Mouse (Mus musculus): Measurements from ENCODE around the gene Sipa1l2. TPM values are rescaled to one million over a fixed set of nuclear protein-coding genes. Genes with fewer than 3 reads are reported as not detected.
A peak's percentile ranks its signal among the peaks of the same experiment; 100 is the strongest.

The Sipa1l2 gene
- polyA plus RNA-seq, 1 experiment from 2014 or later = 17.8 TPM

DNA sequence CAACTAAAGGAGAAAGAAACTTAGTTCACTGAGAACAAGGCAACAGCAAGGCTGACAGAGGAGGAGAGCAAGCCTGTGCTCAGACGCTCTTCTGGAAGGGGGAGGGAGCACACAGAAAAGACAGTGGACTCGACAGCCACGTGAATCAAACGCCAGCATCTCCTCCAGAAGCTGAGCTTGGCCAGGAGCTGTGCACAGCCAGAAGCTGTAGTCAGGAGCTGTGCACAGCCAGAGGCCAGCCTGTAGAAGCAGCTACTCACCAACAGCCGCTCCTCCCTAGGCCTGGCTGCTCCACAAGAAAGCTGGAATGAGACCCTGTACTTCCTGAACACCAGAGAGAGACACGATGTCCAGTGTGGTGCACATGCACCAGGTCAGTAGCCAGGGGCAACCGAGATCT, 37.4 kb downstream of the Sipa1l2 start:
- Histone ChIP-seq H3K27ac (replicated peaks in 1 of 2; ENCODE audit: control insufficient read depth in 1 of 2, insufficient read depth in 1 of 2, low read depth in 2 of 2, low read length in 2 of 2) (peak overlapping the region; percentile 52 to 71), H3K9me3 (ENCODE audit: control insufficient read depth, low read length) (no peaks in the 10 kb centered on the region), H3K9ac (ENCODE audit: low read length) (peak overlapping the region; percentile 36; the same call in 1 of the 2 replicates), H3K4me3 (ENCODE audit: control insufficient read depth in 1 of 2, insufficient read depth in 1 of 2, low read depth in 1 of 2, low read length in 2 of 2) (no peak overlapping the region), H3K36me3 (ENCODE audit: control insufficient read depth, insufficient read depth, low read length) (peaks cover 14% of the 10 kb centered on the region), H3K4me1 (ENCODE audit: control insufficient read depth in 2 of 2, insufficient read depth in 2 of 2, low read length in 2 of 2) (peaks cover 65 to 95% of the 10 kb centered on the region in 2 experiments), H3K4me2 (ENCODE audit: low read length) (no peak overlapping the region), H3K27me3 (ENCODE audit: control insufficient read depth, insufficient read depth, low read length) (no peaks in the 10 kb centered on the region)
- WGBS = 26% methylated on average over 7 of the region's 7 CpGs
- ATAC-seq (ENCODE audit: insufficient number of reproducible peaks, insufficient read depth, low FRiP score, low read depth) = no peak

DNA sequence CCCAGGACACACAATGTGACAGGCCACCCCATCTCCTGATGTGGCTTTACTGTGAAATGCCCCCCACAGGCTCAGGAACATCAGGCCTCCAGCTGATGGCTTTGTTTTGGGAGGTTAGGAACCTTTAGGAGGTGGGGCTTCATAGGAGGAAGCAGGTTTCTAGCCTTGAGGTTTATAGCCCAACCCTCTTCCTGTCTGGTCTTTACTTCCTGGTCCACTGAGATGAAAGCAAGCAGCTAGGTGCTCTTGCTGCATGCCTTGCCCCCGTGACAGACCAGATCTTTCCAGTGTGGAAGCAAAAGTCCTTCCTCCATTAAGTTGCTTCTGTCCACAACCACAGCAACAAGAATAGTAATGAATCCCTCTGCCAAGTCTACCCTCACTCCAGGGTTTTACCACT, 38.0 kb downstream of the Sipa1l2 start:
- H3K27ac ChIP-seq (replicated peaks in 1 of 2; ENCODE audit: control insufficient read depth in 1 of 2, insufficient read depth in 1 of 2, low read depth in 2 of 2, low read length in 2 of 2) = peak overlapping the region; percentile 52 to 71
- peaks cover 70 to 95% of the 10 kb centered on the region in 2 experiments for H3K4me1 ChIP-seq (ENCODE audit: control insufficient read depth in 2 of 2, insufficient read depth in 2 of 2, low read length in 2 of 2)
- H3K9me3 ChIP-seq (ENCODE audit: control insufficient read depth, low read length) = no peaks in the 10 kb centered on the region
- H3K27me3 ChIP-seq (ENCODE audit: control insufficient read depth, insufficient read depth, low read length) = no peaks in the 10 kb centered on the region
- H3K4me3 ChIP-seq (ENCODE audit: control insufficient read depth in 1 of 2, insufficient read depth in 1 of 2, low read depth in 1 of 2, low read length in 2 of 2) = no peak overlapping the region
- 48% methylated on average over 1 of the region's 1 CpGs for WGBS
- H3K36me3 ChIP-seq (ENCODE audit: control insufficient read depth, insufficient read depth, low read length) = peaks cover 9% of the 10 kb centered on the region
- H3K9ac ChIP-seq (ENCODE audit: low read length) = peak overlapping the region; percentile 36; the same call in 1 of the 2 replicates
- H3K4me2 ChIP-seq (ENCODE audit: low read length) = no peak overlapping the region
- ATAC-seq (ENCODE audit: insufficient number of reproducible peaks, insufficient read depth, low FRiP score, low read depth) = no peak

DNA sequence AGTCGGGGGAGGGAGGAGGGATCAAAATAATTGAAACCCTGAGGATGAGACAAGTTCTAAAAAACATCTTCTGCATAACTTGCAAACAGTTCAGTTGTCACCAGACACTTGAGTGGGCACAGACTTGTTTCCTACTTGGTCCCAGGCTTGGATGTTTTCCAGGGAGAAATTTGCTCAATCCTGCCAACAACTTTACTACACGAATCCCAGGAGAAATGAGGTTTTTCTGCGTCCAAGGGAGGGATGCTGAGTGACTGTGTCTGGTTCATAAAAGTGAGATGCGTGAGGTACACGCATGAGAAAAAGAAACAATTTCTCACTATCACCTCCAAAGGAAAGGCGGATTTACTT, 38.5 kb downstream of the Sipa1l2 start:
- no peak overlapping the region for H3K4me2 ChIP-seq (ENCODE audit: low read length)
- H3K4me1 ChIP-seq (ENCODE audit: control insufficient read depth in 2 of 2, insufficient read depth in 2 of 2, low read length in 2 of 2) = peaks cover 70 to 95% of the 10 kb centered on the region in 2 experiments
- ATAC-seq (ENCODE audit: insufficient number of reproducible peaks, insufficient read depth, low FRiP score, low read depth) = no peak
- H3K9ac ChIP-seq (ENCODE audit: low read length) = no peak overlapping the region
- H3K36me3 ChIP-seq (ENCODE audit: control insufficient read depth, insufficient read depth, low read length) = peaks cover 6% of the 10 kb centered on the region; the same call in 1 of the 2 replicates
- H3K4me3 ChIP-seq (ENCODE audit: control insufficient read depth in 1 of 2, insufficient read depth in 1 of 2, low read depth in 1 of 2, low read length in 2 of 2) = no peak overlapping the region
- H3K27ac ChIP-seq (replicated peaks in 1 of 2; ENCODE audit: control insufficient read depth in 1 of 2, insufficient read depth in 1 of 2, low read depth in 2 of 2, low read length in 2 of 2) = peak overlapping the region in 1 of 2 experiments; percentile 71
- H3K9me3 ChIP-seq (ENCODE audit: control insufficient read depth, low read length) = no peaks in the 10 kb centered on the region
- H3K27me3 ChIP-seq (ENCODE audit: control insufficient read depth, insufficient read depth, low read length) = no peaks in the 10 kb centered on the region
- WGBS = 46% methylated on average over 6 of the region's 6 CpGs

DNA sequence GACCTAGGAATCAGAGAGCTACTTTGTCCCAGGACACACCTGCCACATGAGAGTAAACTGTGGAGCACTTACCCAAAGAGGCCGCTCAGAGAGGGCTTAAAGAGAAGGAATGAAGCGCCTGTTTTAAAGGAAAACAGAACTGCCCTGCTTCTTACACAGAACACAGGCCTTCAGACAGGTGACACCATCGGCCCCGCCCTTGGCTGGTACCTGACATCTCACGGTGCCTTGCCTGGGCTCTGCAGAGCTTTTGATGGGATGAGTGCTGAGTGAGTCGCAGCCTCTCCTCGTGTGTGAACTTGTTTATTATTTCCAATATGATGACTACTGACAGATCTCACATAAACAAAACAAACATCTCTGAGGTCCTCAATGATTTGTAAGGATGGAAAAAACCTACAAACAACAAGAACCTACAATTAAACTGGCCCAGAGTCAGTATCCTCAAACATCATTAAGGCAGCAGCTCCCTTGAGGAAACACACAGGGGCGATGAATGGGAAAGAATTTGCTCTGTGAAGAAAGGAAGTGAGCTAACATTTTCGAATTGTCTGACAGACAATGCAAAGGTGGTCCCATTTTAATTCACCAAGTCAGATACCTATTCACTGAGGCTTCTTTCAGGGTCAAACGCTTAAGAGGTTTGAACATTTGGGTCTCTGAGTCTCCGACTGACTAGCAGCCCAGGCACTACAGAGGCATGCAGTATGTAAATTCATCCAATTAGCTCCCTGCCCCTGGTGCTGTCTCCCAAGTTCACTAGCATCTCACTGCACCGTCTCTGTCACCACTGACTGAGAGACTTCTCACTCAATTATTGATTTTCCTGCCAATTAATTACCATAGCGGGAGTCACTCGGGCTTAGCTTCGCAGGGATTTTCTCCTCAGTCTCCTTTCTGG, 39.2 kb downstream of the Sipa1l2 start:
- Histone ChIP-seq H3K27ac (replicated peaks in 1 of 2; ENCODE audit: control insufficient read depth in 1 of 2, insufficient read depth in 1 of 2, low read depth in 2 of 2, low read length in 2 of 2) (peak overlapping the region in 1 of 2 experiments; percentile 71; a peak in 2 of 4 replicates), H3K4me2 (ENCODE audit: low read length) (no peak overlapping the region), H3K9ac (ENCODE audit: low read length) (no peak overlapping the region), H3K27me3 (ENCODE audit: control insufficient read depth, insufficient read depth, low read length) (no peaks in the 10 kb centered on the region), H3K9me3 (ENCODE audit: control insufficient read depth, low read length) (no peaks in the 10 kb centered on the region), H3K4me3 (ENCODE audit: control insufficient read depth in 1 of 2, insufficient read depth in 1 of 2, low read depth in 1 of 2, low read length in 2 of 2) (no peak overlapping the region), H3K36me3 (ENCODE audit: control insufficient read depth, insufficient read depth, low read length) (peaks cover 2% of the 10 kb centered on the region; the same call in 1 of the 2 replicates), H3K4me1 (ENCODE audit: control insufficient read depth in 2 of 2, insufficient read depth in 2 of 2, low read length in 2 of 2) (peaks cover 67 to 95% of the 10 kb centered on the region in 2 experiments)
- ATAC-seq (ENCODE audit: insufficient number of reproducible peaks, insufficient read depth, low FRiP score, low read depth) = no peak
- 56% methylated on average over 15 of the region's 15 CpGs for WGBS

DNA sequence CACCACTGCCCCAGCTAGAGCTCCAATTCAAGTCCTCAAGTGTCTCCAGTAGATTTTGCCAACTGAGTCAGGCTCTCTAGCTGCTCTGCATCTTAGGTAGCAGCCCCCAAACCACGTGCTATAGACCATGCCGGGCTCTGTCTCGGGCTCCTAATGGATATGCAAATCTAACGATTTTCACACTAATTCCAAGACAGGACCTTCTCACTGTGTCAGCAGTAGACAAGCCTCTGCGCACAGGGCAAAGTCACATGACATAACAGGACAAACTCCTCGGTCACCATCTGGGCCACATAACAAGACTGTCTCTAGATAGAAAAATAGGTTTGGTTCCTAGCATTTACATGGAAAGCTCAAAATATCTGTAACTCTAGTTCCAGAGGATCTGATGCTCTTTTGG, 40.6 kb downstream of the Sipa1l2 start:
- Histone ChIP-seq H3K4me3 (ENCODE audit: control insufficient read depth in 1 of 2, insufficient read depth in 1 of 2, low read depth in 1 of 2, low read length in 2 of 2) (no peak overlapping the region), H3K4me1 (ENCODE audit: control insufficient read depth in 2 of 2, insufficient read depth in 2 of 2, low read length in 2 of 2) (peaks cover 64 to 94% of the 10 kb centered on the region in 2 experiments), H3K4me2 (ENCODE audit: low read length) (no peak overlapping the region), H3K9me3 (ENCODE audit: control insufficient read depth, low read length) (no peaks in the 10 kb centered on the region), H3K9ac (ENCODE audit: low read length) (no peak overlapping the region), H3K36me3 (ENCODE audit: control insufficient read depth, insufficient read depth, low read length) (no peaks in the 10 kb centered on the region), H3K27ac (replicated peaks in 1 of 2; ENCODE audit: control insufficient read depth in 1 of 2, insufficient read depth in 1 of 2, low read depth in 2 of 2, low read length in 2 of 2) (no peak overlapping the region), H3K27me3 (ENCODE audit: control insufficient read depth, insufficient read depth, low read length) (no peaks in the 10 kb centered on the region)
- whole genome bisulfite sequencing = 67% methylated on average over 6 of the region's 6 CpGs
- ATAC-seq (ENCODE audit: insufficient number of reproducible peaks, insufficient read depth, low FRiP score, low read depth) = no peak

DNA sequence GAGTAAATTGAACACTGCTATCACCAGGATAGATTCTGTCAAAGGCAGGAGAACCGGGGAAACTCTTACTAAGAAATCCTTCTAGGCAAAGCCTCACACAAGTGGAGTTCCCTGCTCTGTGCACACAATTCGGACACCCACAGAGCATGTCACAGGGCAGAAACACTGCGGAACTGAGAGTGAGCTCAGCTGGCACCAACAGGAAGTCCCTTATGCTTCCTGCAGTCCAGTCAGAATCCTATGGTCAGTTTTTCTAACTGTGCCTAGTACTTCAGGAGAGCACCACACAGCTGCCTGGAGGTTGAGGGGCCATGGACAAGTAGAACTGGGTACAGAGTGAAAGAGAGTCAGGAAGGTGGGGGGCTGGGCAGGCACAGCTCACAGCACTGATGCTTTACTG, 41.7 kb downstream of the Sipa1l2 start:
- H3K27me3 ChIP-seq (ENCODE audit: control insufficient read depth, insufficient read depth, low read length) = no peaks in the 10 kb centered on the region
- peaks cover 62 to 96% of the 10 kb centered on the region in 2 experiments for H3K4me1 ChIP-seq (ENCODE audit: control insufficient read depth in 2 of 2, insufficient read depth in 2 of 2, low read length in 2 of 2)
- H3K4me3 ChIP-seq (ENCODE audit: control insufficient read depth in 1 of 2, insufficient read depth in 1 of 2, low read depth in 1 of 2, low read length in 2 of 2) = no peak overlapping the region
- 0 out of 2 replicates have a peak overlapping the region, but pooled peaks have one; percentile 6 for H3K9ac ChIP-seq (ENCODE audit: low read length)
- H3K4me2 ChIP-seq (ENCODE audit: low read length) = no peak overlapping the region
- no peak for ATAC-seq (ENCODE audit: insufficient number of reproducible peaks, insufficient read depth, low FRiP score, low read depth)
- 56% methylated on average over 3 of the region's 3 CpGs for WGBS
- H3K27ac ChIP-seq (replicated peaks in 1 of 2; ENCODE audit: control insufficient read depth in 1 of 2, insufficient read depth in 1 of 2, low read depth in 2 of 2, low read length in 2 of 2) = peak overlapping the region in 1 of 2 experiments; percentile 42; a peak in 1 of 4 replicates
- H3K9me3 ChIP-seq (ENCODE audit: control insufficient read depth, low read length) = no peaks in the 10 kb centered on the region
- no peaks in the 10 kb centered on the region for H3K36me3 ChIP-seq (ENCODE audit: control insufficient read depth, insufficient read depth, low read length)

DNA sequence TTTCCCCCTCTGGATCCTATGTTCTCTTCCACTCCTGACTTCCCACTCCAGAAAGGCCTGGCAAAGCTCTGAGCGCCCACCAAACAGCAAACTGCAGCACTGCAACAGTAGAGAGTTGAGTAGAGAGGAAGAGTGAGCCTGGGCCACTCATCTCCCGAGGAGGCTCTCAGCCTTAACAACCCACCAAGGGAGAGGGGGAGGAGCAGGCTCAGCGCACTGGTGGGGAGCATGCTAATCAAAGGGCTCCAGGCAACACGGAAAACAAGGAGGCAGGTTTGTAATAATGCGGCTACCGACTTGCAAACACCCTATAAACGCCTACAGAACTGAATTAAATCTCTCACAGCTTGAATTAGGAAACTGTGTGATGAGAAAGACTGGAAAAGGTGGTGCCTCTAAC, 42.6 kb downstream of the Sipa1l2 start:
- no peak for ATAC-seq (ENCODE audit: insufficient number of reproducible peaks, insufficient read depth, low FRiP score, low read depth)
- Histone ChIP-seq H3K4me2 (ENCODE audit: low read length) (0 out of 2 replicates have a peak overlapping the region, but pooled peaks have one; percentile 9), H3K4me3 (ENCODE audit: control insufficient read depth in 1 of 2, insufficient read depth in 1 of 2, low read depth in 1 of 2, low read length in 2 of 2) (no peak overlapping the region), H3K9me3 (ENCODE audit: control insufficient read depth, low read length) (no peaks in the 10 kb centered on the region), H3K36me3 (ENCODE audit: control insufficient read depth, insufficient read depth, low read length) (no peaks in the 10 kb centered on the region), H3K27me3 (ENCODE audit: control insufficient read depth, insufficient read depth, low read length) (no peaks in the 10 kb centered on the region), H3K27ac (replicated peaks in 1 of 2; ENCODE audit: control insufficient read depth in 1 of 2, insufficient read depth in 1 of 2, low read depth in 2 of 2, low read length in 2 of 2) (peak overlapping the region in 1 of 2 experiments; percentile 10; a peak in 1 of 4 replicates), H3K9ac (ENCODE audit: low read length) (peak overlapping the region; percentile 39), H3K4me1 (ENCODE audit: control insufficient read depth in 2 of 2, insufficient read depth in 2 of 2, low read length in 2 of 2) (peaks cover 58 to 96% of the 10 kb centered on the region in 2 experiments)
- 15% methylated on average over 7 of the region's 7 CpGs for WGBS
